Mouse (Mus musculus): ENCODE results near the gene Osbpl6. TPM values are rescaled to one million over a fixed set of nuclear protein-coding genes. Genes with fewer than 3 reads are reported as not detected.

Gene Osbpl6
- polyA plus RNA-seq (2015; fragmentation: Nextera tagmentation; extraction: Ambion mirVana), result 17.8 and 18.4 TPM in 2 replicates

GRCm38 (mm10) chr2:76406151-76406936, at the start of gene Osbpl6:
Gene Osbpl6, plus strand, starts transcription at chr2:76406508.
- Histone ChIP-seq H3K27me3 (ENCODE audit: insufficient read depth, low read length) (peaks cover 15% of the 10 kb centered on the region), H3K9ac (replicated peaks; ENCODE audit: low read length) (peak within 1 kb of the TSS; percentile 79), H3K9me3 (ENCODE audit: low read length) (no peaks in the 10 kb centered on the region), H3K4me2 (replicated peaks; ENCODE audit: low read depth, low read length) (peak within 1 kb of the TSS; percentile 74), H3K4me1 (ENCODE audit: insufficient read depth, low read length) (peaks cover 12% of the 10 kb centered on the region), H3K27ac (ENCODE audit: low read length) (peak within 1 kb of the TSS; percentile 70), H3K36me3 (ENCODE audit: insufficient read depth, low read length) (no peaks in the 10 kb centered on the region), H3K4me3 (ENCODE audit: low read length) (peak within 1 kb of the TSS; percentile 76)
- peak; percentile 95 for ATAC-seq (ENCODE audit: low FRiP score, low TSS enrichment)
- WGBS, result under 1% methylated on average over 88 of the region's 89 CpGs

GRCm38 (mm10) chr2:76360226-76360625, 46.1 kb upstream of the Osbpl6 start, which contains the start of gene Cyct:
Gene Cyct, minus strand, starts transcription at chr2:76360450.
- no peaks in the 10 kb centered on the region for H3K36me3 ChIP-seq (ENCODE audit: insufficient read depth, low read length)
- no peak within 1 kb of the TSS for H3K27ac ChIP-seq (ENCODE audit: low read length)
- no peak within 1 kb of the TSS for H3K4me3 ChIP-seq (ENCODE audit: low read length)
- H3K9ac ChIP-seq (replicated peaks; ENCODE audit: low read length), result no peak within 1 kb of the TSS
- H3K9me3 ChIP-seq (ENCODE audit: low read length), result no peaks in the 10 kb centered on the region
- no peak for ATAC-seq (ENCODE audit: low FRiP score, low TSS enrichment)
- H3K4me1 ChIP-seq (ENCODE audit: insufficient read depth, low read length), result no peaks in the 10 kb centered on the region
- H3K27me3 ChIP-seq (ENCODE audit: insufficient read depth, low read length), result no peaks in the 10 kb centered on the region
- WGBS, result 89% methylated on average over 11 of the region's 11 CpGs
- H3K4me2 ChIP-seq (replicated peaks; ENCODE audit: low read depth, low read length), result no peak within 1 kb of the TSS

- no peak for ATAC-seq (ENCODE audit: low FRiP score, low TSS enrichment)
- Histone ChIP-seq H3K27me3 (ENCODE audit: insufficient read depth, low read length) (no peaks in the 10 kb centered on the region), H3K9me3 (ENCODE audit: low read length) (no peaks in the 10 kb centered on the region), H3K9ac (replicated peaks; ENCODE audit: low read length) (no peak overlapping the region), H3K4me2 (replicated peaks; ENCODE audit: low read depth, low read length) (no peak overlapping the region), H3K27ac (ENCODE audit: low read length) (no peak overlapping the region), H3K36me3 (ENCODE audit: insufficient read depth, low read length) (no peaks in the 10 kb centered on the region), H3K4me1 (ENCODE audit: insufficient read depth, low read length) (0 out of 2 replicates have a peak, but pooled peaks cover under 1% of the 10 kb centered on the region), H3K4me3 (ENCODE audit: low read length) (no peak overlapping the region)
- WGBS, result 37% methylated on average over 2 of the region's 2 CpGs
Measured at GRCm38 (mm10) chr2:76362111-76362510, 44.2 kb upstream of the Osbpl6 start.

- H3K36me3 ChIP-seq (ENCODE audit: insufficient read depth, low read length), result no peaks in the 10 kb centered on the region
- ATAC-seq (ENCODE audit: low FRiP score, low TSS enrichment), result no peak
- no peak overlapping the region for H3K9ac ChIP-seq (replicated peaks; ENCODE audit: low read length)
- no peak overlapping the region for H3K27ac ChIP-seq (ENCODE audit: low read length)
- H3K4me1 ChIP-seq (ENCODE audit: insufficient read depth, low read length), result peaks cover 8% of the 10 kb centered on the region
- H3K27me3 ChIP-seq (ENCODE audit: insufficient read depth, low read length), result no peaks in the 10 kb centered on the region
- no peak overlapping the region for H3K4me3 ChIP-seq (ENCODE audit: low read length)
- H3K4me2 ChIP-seq (replicated peaks; ENCODE audit: low read depth, low read length), result no peak overlapping the region
- no peaks in the 10 kb centered on the region for H3K9me3 ChIP-seq (ENCODE audit: low read length)
- 79% methylated on average over 4 of the region's 4 CpGs for WGBS
Measured at GRCm38 (mm10) chr2:76365811-76366210, 40.5 kb upstream of the Osbpl6 start.

GRCm38 (mm10) chr2:76367188-76367922, 39.0 kb upstream of the Osbpl6 start:
- Histone ChIP-seq H3K27ac (ENCODE audit: low read length) (no peak overlapping the region), H3K4me3 (ENCODE audit: low read length) (no peak overlapping the region), H3K27me3 (ENCODE audit: insufficient read depth, low read length) (no peaks in the 10 kb centered on the region), H3K9me3 (ENCODE audit: low read length) (no peaks in the 10 kb centered on the region), H3K9ac (replicated peaks; ENCODE audit: low read length) (no peak overlapping the region), H3K4me1 (ENCODE audit: insufficient read depth, low read length) (peaks cover 16% of the 10 kb centered on the region), H3K36me3 (ENCODE audit: insufficient read depth, low read length) (peaks cover 7% of the 10 kb centered on the region; the same call in 1 of the 2 replicates), H3K4me2 (replicated peaks; ENCODE audit: low read depth, low read length) (no peak overlapping the region)
- ATAC-seq (ENCODE audit: low FRiP score, low TSS enrichment), result no peak
- 13% methylated on average over 9 of the region's 9 CpGs for WGBS

GRCm38 (mm10) chr2:76368861-76369660, 37.2 kb upstream of the Osbpl6 start:
- H3K9me3 ChIP-seq (ENCODE audit: low read length), result no peaks in the 10 kb centered on the region
- peaks cover 16% of the 10 kb centered on the region for H3K4me1 ChIP-seq (ENCODE audit: insufficient read depth, low read length)
- no peak overlapping the region for H3K9ac ChIP-seq (replicated peaks; ENCODE audit: low read length)
- 66% methylated on average over 12 of the region's 13 CpGs for WGBS
- no peak overlapping the region for H3K27ac ChIP-seq (ENCODE audit: low read length)
- H3K4me3 ChIP-seq (ENCODE audit: low read length), result peak overlapping the region; percentile 69; the same call in 1 of the 2 replicates
- H3K4me2 ChIP-seq (replicated peaks; ENCODE audit: low read depth, low read length), result no peak overlapping the region
- no peaks in the 10 kb centered on the region for H3K27me3 ChIP-seq (ENCODE audit: insufficient read depth, low read length)
- peaks cover 21% of the 10 kb centered on the region for H3K36me3 ChIP-seq (ENCODE audit: insufficient read depth, low read length)
- ATAC-seq (ENCODE audit: low FRiP score, low TSS enrichment), result no peak

- ATAC-seq (ENCODE audit: low FRiP score, low TSS enrichment), result peak; percentile 90
- Histone ChIP-seq H3K36me3 (ENCODE audit: insufficient read depth, low read length) (peaks cover 27% of the 10 kb centered on the region), H3K27me3 (ENCODE audit: insufficient read depth, low read length) (no peaks in the 10 kb centered on the region), H3K9ac (replicated peaks; ENCODE audit: low read length) (peak within 1 kb of the TSS; percentile 77), H3K4me2 (replicated peaks; ENCODE audit: low read depth, low read length) (peak within 1 kb of the TSS; percentile 95), H3K4me3 (ENCODE audit: low read length) (peak within 1 kb of the TSS; percentile 69), H3K9me3 (ENCODE audit: low read length) (no peaks in the 10 kb centered on the region), H3K4me1 (ENCODE audit: insufficient read depth, low read length) (peaks cover 16% of the 10 kb centered on the region), H3K27ac (ENCODE audit: low read length) (peak within 1 kb of the TSS; percentile 63; the same call in 1 of the 2 replicates)
- WGBS, result under 1% methylated on average over 61 of the region's 61 CpGs
Measured at GRCm38 (mm10) chr2:76369821-76370655, 36.3 kb upstream of the Osbpl6 start, which contains the start of gene Rbm45. Gene Rbm45, plus strand, starts transcription at chr2:76369984.

- Histone ChIP-seq H3K4me2 (replicated peaks; ENCODE audit: low read depth, low read length) (peak overlapping the region; percentile 95), H3K4me3 (ENCODE audit: low read length) (peak overlapping the region; percentile 69), H3K9ac (replicated peaks; ENCODE audit: low read length) (peak overlapping the region; percentile 77), H3K9me3 (ENCODE audit: low read length) (no peaks in the 10 kb centered on the region), H3K27me3 (ENCODE audit: insufficient read depth, low read length) (no peaks in the 10 kb centered on the region), H3K4me1 (ENCODE audit: insufficient read depth, low read length) (peaks cover 16% of the 10 kb centered on the region), H3K36me3 (ENCODE audit: insufficient read depth, low read length) (peaks cover 30% of the 10 kb centered on the region), H3K27ac (ENCODE audit: low read length) (no peak overlapping the region)
- under 1% methylated on average over 7 of the region's 7 CpGs for WGBS
- ATAC-seq (ENCODE audit: low FRiP score, low TSS enrichment), result peak; percentile 43; the same call in 1 of the 2 replicates
Measured at GRCm38 (mm10) chr2:76370656-76370922, 35.7 kb upstream of the Osbpl6 start.

- H3K36me3 ChIP-seq (ENCODE audit: insufficient read depth, low read length), result peaks cover 33% of the 10 kb centered on the region
- H3K27me3 ChIP-seq (ENCODE audit: insufficient read depth, low read length), result no peaks in the 10 kb centered on the region
- H3K4me2 ChIP-seq (replicated peaks; ENCODE audit: low read depth, low read length), result no peak overlapping the region
- no peak overlapping the region for H3K4me3 ChIP-seq (ENCODE audit: low read length)
- H3K27ac ChIP-seq (ENCODE audit: low read length), result no peak overlapping the region
- no peaks in the 10 kb centered on the region for H3K9me3 ChIP-seq (ENCODE audit: low read length)
- ATAC-seq (ENCODE audit: low FRiP score, low TSS enrichment), result no peak
- H3K9ac ChIP-seq (replicated peaks; ENCODE audit: low read length), result no peak overlapping the region
- peaks cover 15% of the 10 kb centered on the region for H3K4me1 ChIP-seq (ENCODE audit: insufficient read depth, low read length)
- WGBS, result 86% methylated on average over 4 of the region's 4 CpGs
Measured at GRCm38 (mm10) chr2:76372244-76372643, 34.1 kb upstream of the Osbpl6 start.

All from kidney, embryonic 16.5 days (tissue).